Mouse (Mus musculus) layer of hippocampus, postnatal 14 days (tissue): ENCODE data around the gene Epb41l5. TPM values are rescaled to one million over a fixed set of nuclear protein-coding genes. Genes with fewer than 3 reads are reported as not detected.

ENCODE experiments used
- DNase-seq, 2 experiments: peaks; one replicate each; pipeline ENCODE4 v3.0.0; 2021 to 2022; ENCODE audit warnings: low spot score in 2 of 2, mixed read lengths in 1 of 2
- total RNA-seq, 2 experiments: library from RNA; stranded (reverse); gene quantifications; 2 replicates each; pipeline ENCODE4 v1.2.3; 2021

The Epb41l5 gene
- total RNA-seq, 2 experiments from 2014 or later: 7.1 to 7.8 TPM

GRCm38 (mm10) chr1:119534341-119534740, 114.5 kb downstream of the Epb41l5 start:
- no peak for DNase-seq

GRCm38 (mm10) chr1:119533093-119533805, 115.6 kb downstream of the Epb41l5 start:
- no peak for DNase-seq

- no peak for DNase-seq
These were observed 116.6 kb downstream of the Epb41l5 start for GRCm38 (mm10) chr1:119532165-119532564.

- DNase-seq: no peak
These were observed 117.9 kb downstream of the Epb41l5 start for GRCm38 (mm10) chr1:119530941-119531340.

- DNase-seq: peak; percentile 90 to 91
These were observed 122.9 kb downstream of the Epb41l5 start, which contains the start of gene Tmem185b for GRCm38 (mm10) chr1:119525689-119526591. TSS of gene Tmem185b (plus strand) at chr1:119526160.

GRCm38 (mm10) chr1:119525004-119525444, 123.8 kb downstream of the Epb41l5 start:
- DNase-seq: peak; percentile 32 to 46

- DNase-seq: no peak
These were observed 125.0 kb downstream of the Epb41l5 start for GRCm38 (mm10) chr1:119523826-119524225.

- no peak for DNase-seq
These were observed 125.4 kb downstream of the Epb41l5 start for GRCm38 (mm10) chr1:119523369-119523768.

GRCm38 (mm10) chr1:119522726-119523125, 126.1 kb downstream of the Epb41l5 start:
- no peak for DNase-seq

- DNase-seq: no peak
These were observed 127.1 kb downstream of the Epb41l5 start for GRCm38 (mm10) chr1:119521681-119522080.

GRCm38 (mm10) chr1:119521029-119521428, 127.8 kb downstream of the Epb41l5 start:
- DNase-seq: no peak

- DNase-seq: no peak
These were observed 129.5 kb downstream of the Epb41l5 start for GRCm38 (mm10) chr1:119519286-119519685.

- DNase-seq: no peak
These were observed 130.0 kb downstream of the Epb41l5 start for GRCm38 (mm10) chr1:119518786-119519185.

GRCm38 (mm10) chr1:119518060-119518459, 130.7 kb downstream of the Epb41l5 start:
- DNase-seq: no peak

- DNase-seq: no peak
These were observed 137.9 kb downstream of the Epb41l5 start for GRCm38 (mm10) chr1:119510857-119511256.

- DNase-seq: no peak
These were observed 138.4 kb downstream of the Epb41l5 start for GRCm38 (mm10) chr1:119510409-119510808.

GRCm38 (mm10) chr1:119509474-119509873, 139.3 kb downstream of the Epb41l5 start:
- DNase-seq: no peak

- DNase-seq: no peak
These were observed 140.3 kb downstream of the Epb41l5 start for GRCm38 (mm10) chr1:119508548-119508947.

- no peak for DNase-seq
These were observed 142.8 kb downstream of the Epb41l5 start for GRCm38 (mm10) chr1:119505951-119506350.

GRCm38 (mm10) chr1:119504260-119505062, 144.3 kb downstream of the Epb41l5 start, which contains the start of gene Ralb:
TSS of gene Ralb (minus strand) at chr1:119504794.
- DNase-seq: peak; percentile 89 to 98

- no peak for DNase-seq
These were observed 145.0 kb downstream of the Epb41l5 start for GRCm38 (mm10) chr1:119503808-119504207.
